Mouse (Mus musculus): ENCODE results near the gene Serpina6.
A peak's percentile ranks its signal among the peaks of the same experiment; 100 is the strongest.

Serpina6 gene

GRCm38 (mm10) chr12:103655123-103656044 is 1.6 kb downstream of the Serpina6 start:
- no peak for DNase-seq (ENCODE audit: low read depth, low spot score)

GRCm38 (mm10) chr12:103653836-103654235 is 3.2 kb downstream of the Serpina6 start:
- no peak for DNase-seq (ENCODE audit: low read depth, low spot score)

- DNase-seq (ENCODE audit: low read depth, low spot score), result no peak
These were observed 10.7 kb downstream of the Serpina6 start for GRCm38 (mm10) chr12:103646314-103646713.

- no peak for DNase-seq (ENCODE audit: low read depth, low spot score)
These were observed 12.4 kb downstream of the Serpina6 start for GRCm38 (mm10) chr12:103644601-103645000.

GRCm38 (mm10) chr12:103643818-103644217 is 13.2 kb downstream of the Serpina6 start:
- DNase-seq (ENCODE audit: low read depth, low spot score), result no peak

GRCm38 (mm10) chr12:103643336-103643735 is 13.7 kb downstream of the Serpina6 start:
- peak; percentile 71 for DNase-seq (ENCODE audit: low read depth, low spot score)

- DNase-seq (ENCODE audit: low read depth, low spot score), result no peak
These were observed 21.2 kb downstream of the Serpina6 start for GRCm38 (mm10) chr12:103635846-103636245.

- no peak for DNase-seq (ENCODE audit: low read depth, low spot score)
These were observed 22.6 kb downstream of the Serpina6 start for GRCm38 (mm10) chr12:103634430-103634829.

GRCm38 (mm10) chr12:103631203-103631612 is 25.8 kb downstream of the Serpina6 start, which contains the start of gene Serpina10:
TSS of gene Serpina10 (minus strand) at chr12:103631444.
- DNase-seq (ENCODE audit: low read depth, low spot score), result no peak

GRCm38 (mm10) chr12:103616860-103617261 is 40.2 kb downstream of the Serpina6 start:
- DNase-seq (ENCODE audit: low read depth, low spot score), result no peak

GRCm38 (mm10) chr12:103615734-103616133 is 41.3 kb downstream of the Serpina6 start:
- DNase-seq (ENCODE audit: low read depth, low spot score), result no peak

- peak; percentile 24 for DNase-seq (ENCODE audit: low read depth, low spot score)
These were observed 41.9 kb downstream of the Serpina6 start for GRCm38 (mm10) chr12:103615141-103615540.

GRCm38 (mm10) chr12:103601839-103602238 is 55.2 kb downstream of the Serpina6 start:
- DNase-seq (ENCODE audit: low read depth, low spot score), result no peak

- DNase-seq (ENCODE audit: low read depth, low spot score), result peak; percentile 54
These were observed 56.6 kb downstream of the Serpina6 start for GRCm38 (mm10) chr12:103600364-103600763.

GRCm38 (mm10) chr12:103598411-103598810 is 58.6 kb downstream of the Serpina6 start:
- no peak for DNase-seq (ENCODE audit: low read depth, low spot score)
